Mouse (Mus musculus): Measurements from ENCODE around the gene 9430015G10Rik. TPM values are rescaled to one million over a fixed set of nuclear protein-coding genes. Genes with fewer than 3 reads are reported as not detected.

9430015G10Rik gene
- polyA plus RNA-seq, 1 experiment from 2014 or later, result 55.7 TPM

GRCm38 (mm10) chr4:156084096-156084879 is 25.5 kb upstream of the 9430015G10Rik start:
- Histone ChIP-seq H3K27ac (ENCODE audit: low read depth) (peak overlapping the region; percentile 89), H3K4me2 (peak overlapping the region; percentile 36), H3K9me3 (ENCODE audit: low read depth, low read length) (no peaks in the 10 kb centered on the region), H3K27me3 (ENCODE audit: insufficient read depth, low read length) (no peaks in the 10 kb centered on the region), H3K4me1 (ENCODE audit: insufficient read depth) (peaks cover 4% of the 10 kb centered on the region; the same call in 1 of the 2 replicates), H3K4me3 (ENCODE audit: low read depth, low read length) (no peak overlapping the region), H3K36me3 (ENCODE audit: insufficient read depth) (no peaks in the 10 kb centered on the region), H3K9ac (0 out of 2 replicates have a peak overlapping the region, but pooled peaks have one; percentile 8)
- 59% methylated on average over 9 of the region's 9 CpGs for WGBS
- no peak for TF ChIP-seq CTCF (IDR thresholded peaks at IDR 0.05; ENCODE audit: low read depth)
- ATAC-seq (ENCODE audit: insufficient read depth) (no peak), DNase-seq (peak; percentile 46)

- no peak for ATAC-seq (ENCODE audit: insufficient read depth)
- peak overlapping the region; percentile 89; the same call in 1 of the 2 replicates for H3K27ac ChIP-seq (ENCODE audit: low read depth)
- DNase-seq, result no peak
- no peaks in the 10 kb centered on the region for H3K36me3 ChIP-seq (ENCODE audit: insufficient read depth)
- H3K27me3 ChIP-seq (ENCODE audit: insufficient read depth, low read length), result no peaks in the 10 kb centered on the region
- WGBS, result 82% methylated on average over 8 of the region's 8 CpGs
- TF ChIP-seq CTCF (IDR thresholded peaks at IDR 0.05; ENCODE audit: low read depth), result no peak
- H3K4me3 ChIP-seq (ENCODE audit: low read depth, low read length), result no peak overlapping the region
- no peak overlapping the region for H3K4me2 ChIP-seq
- no peaks in the 10 kb centered on the region for H3K9me3 ChIP-seq (ENCODE audit: low read depth, low read length)
- no peak overlapping the region for H3K9ac ChIP-seq
- peaks cover 4% of the 10 kb centered on the region; the same call in 1 of the 2 replicates for H3K4me1 ChIP-seq (ENCODE audit: insufficient read depth)
Observed at GRCm38 (mm10) chr4:156085256-156085655, 24.5 kb upstream of the 9430015G10Rik start.

GRCm38 (mm10) chr4:156087398-156088087 is 22.2 kb upstream of the 9430015G10Rik start:
- Histone ChIP-seq H3K4me1 (ENCODE audit: insufficient read depth) (peaks cover under 1% of the 10 kb centered on the region; the same call in 1 of the 2 replicates), H3K27me3 (ENCODE audit: insufficient read depth, low read length) (no peaks in the 10 kb centered on the region), H3K27ac (ENCODE audit: low read depth) (no peak overlapping the region), H3K9ac (no peak overlapping the region), H3K4me2 (no peak overlapping the region), H3K9me3 (ENCODE audit: low read depth, low read length) (no peaks in the 10 kb centered on the region), H3K36me3 (ENCODE audit: insufficient read depth) (no peaks in the 10 kb centered on the region), H3K4me3 (ENCODE audit: low read depth, low read length) (no peak overlapping the region)
- TF ChIP-seq CTCF (IDR thresholded peaks at IDR 0.05; ENCODE audit: low read depth), result no peak
- ATAC-seq (ENCODE audit: insufficient read depth), result no peak
- WGBS, result 29% methylated on average over 5 of the region's 5 CpGs
- no peak for DNase-seq

- ATAC-seq (ENCODE audit: insufficient read depth), result no peak
- no peak for DNase-seq
- TF ChIP-seq CTCF (IDR thresholded peaks at IDR 0.05; ENCODE audit: low read depth), result no peak
- no peaks in the 10 kb centered on the region for H3K9me3 ChIP-seq (ENCODE audit: low read depth, low read length)
- no peak overlapping the region for H3K4me3 ChIP-seq (ENCODE audit: low read depth, low read length)
- H3K27me3 ChIP-seq (ENCODE audit: insufficient read depth, low read length), result no peaks in the 10 kb centered on the region
- H3K36me3 ChIP-seq (ENCODE audit: insufficient read depth), result no peaks in the 10 kb centered on the region
- H3K27ac ChIP-seq (ENCODE audit: low read depth), result no peak overlapping the region
- 62% methylated on average over 1 of the region's 1 CpGs for WGBS
- no peak overlapping the region for H3K9ac ChIP-seq
- H3K4me1 ChIP-seq (ENCODE audit: insufficient read depth), result no peaks in the 10 kb centered on the region
- H3K4me2 ChIP-seq, result no peak overlapping the region
Observed at GRCm38 (mm10) chr4:156091236-156091635, 18.5 kb upstream of the 9430015G10Rik start.

- H3K4me1 ChIP-seq (ENCODE audit: insufficient read depth), result no peaks in the 10 kb centered on the region
- H3K4me3 ChIP-seq (ENCODE audit: low read depth, low read length), result no peak overlapping the region
- H3K36me3 ChIP-seq (ENCODE audit: insufficient read depth), result no peaks in the 10 kb centered on the region
- ATAC-seq (ENCODE audit: insufficient read depth) (no peak), DNase-seq (no peak)
- no peaks in the 10 kb centered on the region for H3K27me3 ChIP-seq (ENCODE audit: insufficient read depth, low read length)
- no peak overlapping the region for H3K9ac ChIP-seq
- TF ChIP-seq CTCF (IDR thresholded peaks at IDR 0.05; ENCODE audit: low read depth), result no peak
- H3K9me3 ChIP-seq (ENCODE audit: low read depth, low read length), result no peaks in the 10 kb centered on the region
- WGBS, result 79% methylated on average over 1 of the region's 1 CpGs
- no peak overlapping the region for H3K4me2 ChIP-seq
- H3K27ac ChIP-seq (ENCODE audit: low read depth), result no peak overlapping the region
Observed at GRCm38 (mm10) chr4:156092765-156093164, 17.0 kb upstream of the 9430015G10Rik start.

GRCm38 (mm10) chr4:156093758-156094157 is 16.0 kb upstream of the 9430015G10Rik start:
- no peaks in the 10 kb centered on the region for H3K9me3 ChIP-seq (ENCODE audit: low read depth, low read length)
- H3K27ac ChIP-seq (ENCODE audit: low read depth), result no peak overlapping the region
- 67% methylated on average over 5 of the region's 5 CpGs for WGBS
- ATAC-seq (ENCODE audit: insufficient read depth) (no peak), DNase-seq (no peak)
- H3K27me3 ChIP-seq (ENCODE audit: insufficient read depth, low read length), result no peaks in the 10 kb centered on the region
- no peaks in the 10 kb centered on the region for H3K4me1 ChIP-seq (ENCODE audit: insufficient read depth)
- H3K9ac ChIP-seq, result no peak overlapping the region
- no peak overlapping the region for H3K4me2 ChIP-seq
- no peak for TF ChIP-seq CTCF (IDR thresholded peaks at IDR 0.05; ENCODE audit: low read depth)
- no peaks in the 10 kb centered on the region for H3K36me3 ChIP-seq (ENCODE audit: insufficient read depth)
- no peak overlapping the region for H3K4me3 ChIP-seq (ENCODE audit: low read depth, low read length)

- ATAC-seq (ENCODE audit: insufficient read depth), result no peak
- no peak overlapping the region for H3K4me2 ChIP-seq
- no peaks in the 10 kb centered on the region for H3K9me3 ChIP-seq (ENCODE audit: low read depth, low read length)
- no peak for TF ChIP-seq CTCF (IDR thresholded peaks at IDR 0.05; ENCODE audit: low read depth)
- no peaks in the 10 kb centered on the region for H3K36me3 ChIP-seq (ENCODE audit: insufficient read depth)
- no peak overlapping the region for H3K27ac ChIP-seq (ENCODE audit: low read depth)
- no peak overlapping the region for H3K4me3 ChIP-seq (ENCODE audit: low read depth, low read length)
- DNase-seq, result no peak
- 81% methylated on average over 1 of the region's 1 CpGs for WGBS
- no peaks in the 10 kb centered on the region for H3K4me1 ChIP-seq (ENCODE audit: insufficient read depth)
- no peak overlapping the region for H3K9ac ChIP-seq
- no peaks in the 10 kb centered on the region for H3K27me3 ChIP-seq (ENCODE audit: insufficient read depth, low read length)
Observed at GRCm38 (mm10) chr4:156096191-156096590, 13.6 kb upstream of the 9430015G10Rik start.
